Mouse (Mus musculus): ENCODE data around the gene Ptpn9.

DNA sequence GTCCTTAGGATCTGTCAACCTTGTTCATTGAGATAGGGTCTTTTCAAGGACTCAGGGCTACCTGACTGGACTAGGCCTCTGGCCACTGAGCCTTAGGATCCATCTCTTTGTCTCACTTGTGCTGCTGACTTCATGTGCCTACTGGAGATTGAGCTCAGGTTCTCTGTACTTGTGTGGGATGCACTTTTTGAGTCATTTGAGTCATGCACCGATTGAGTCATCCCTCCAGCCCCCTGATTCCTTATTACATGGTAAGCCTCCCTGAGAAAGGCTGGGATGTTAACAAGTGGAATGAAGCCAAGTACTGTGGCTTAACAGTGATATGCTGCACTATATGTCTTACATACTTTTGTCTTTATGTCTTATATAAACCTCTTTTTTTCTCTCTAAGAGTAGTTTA, 37.0 kb downstream of the Ptpn9 start:
- no peak for TF ChIP-seq GATA1 (IDR thresholded peaks at IDR 0.05; ENCODE audit: low read length)
- no peak for TF ChIP-seq TAL1 (IDR thresholded peaks at IDR 0.05; ENCODE audit: low read length)
